Mouse (Mus musculus) cerebellum, adult 2 months (tissue): ENCODE results near the gene Banp.

Experiments used
- CTCF ChIP-seq: fragments of 200-500 bp; IDR thresholded peaks from 2 replicates; pipeline ENCODE4 v1.5.1; 2011; ENCODE audit warnings: low read depth, mild to moderate bottlenecking, control low read depth, low read length, moderate library complexity, borderline replicate concordance; ENCODE audit not compliant: insufficient read depth
- POLR2A ChIP-seq: fragments of 200-500 bp; IDR thresholded peaks from 2 replicates; pipeline ENCODE4 v1.6.1; 2011; ENCODE audit warnings: low read length, control low read depth, borderline replicate concordance; ENCODE audit not compliant: insufficient read depth

- TF ChIP-seq CTCF (no peak), POLR2A (no peak)
Measured at GRCm38 (mm10) chr8:121911987-121912386, 37.6 kb upstream of the Banp start.
